Mouse (Mus musculus) CH12.LX (cell line): ENCODE results near the gene Arl15. TPM values are rescaled to one million over a fixed set of nuclear protein-coding genes. Genes with fewer than 3 reads are reported as not detected.
"Not testable (repeated sequence)": the region's sequence is repeated elsewhere in the genome, so short reads cannot be mapped to it uniquely, and the experiment has no call there.

ENCODE experiments used
- DNase-seq: peaks from one replicate; pipeline ENCODE4 v3.0.0-alpha.2; 2013; ENCODE audit errors: extremely low read depth
- H3K27ac ChIP-seq: 2 replicates; pipeline ENCODE4 v1.5.1; 2012; ENCODE audit warnings: low read depth, mild to moderate bottlenecking, control low read depth, moderate library complexity; ENCODE audit not compliant: insufficient read depth
- H3K27me3 ChIP-seq: replicated peaks from 2 replicates; pipeline ENCODE3; 2012; ENCODE audit warnings: inconsistent platforms
- H3K36me3 ChIP-seq, 2 experiments: replicated peaks in 1 of 2; 2 replicates each; pipeline versions ENCODE3 to v1.6.1; 2012; ENCODE audit warnings: inconsistent platforms in 1 of 2, low read length in 1 of 2, mild to moderate bottlenecking in 1 of 2, mixed read lengths in 1 of 2, moderate library complexity in 1 of 2; ENCODE audit not compliant: control insufficient read depth in 1 of 2, insufficient read depth in 1 of 2
- H3K4me1 ChIP-seq, 2 experiments: 2 replicates each; pipeline ENCODE4 v1.6.1; 2012; ENCODE audit warnings: inconsistent platforms in 1 of 2, moderate library complexity in 1 of 2; ENCODE audit not compliant: insufficient read depth in 2 of 2, control insufficient read depth in 1 of 2
- H3K4me2 ChIP-seq: 2 replicates; pipeline ENCODE4 v1.6.1; 2012; ENCODE audit warnings: low read depth, mild to moderate bottlenecking, control low read depth; ENCODE audit not compliant: poor library complexity, insufficient read depth, severe bottlenecking
- H3K4me3 ChIP-seq, 3 experiments: fragments of 150-350 bp in 1 of 3; sonication (generic) in 1 of 3; replicated peaks in 1 of 3; 2 replicates each; pipeline versions ENCODE3 to v1.5.1; 2011 to 2012; ENCODE audit warnings: low read depth in 2 of 3, low read length in 2 of 3, mild to moderate bottlenecking in 2 of 3, moderate library complexity in 2 of 3, control low read depth in 1 of 3, improper control_type of control experiment in 1 of 3, inconsistent platforms in 1 of 3, mixed read lengths in 1 of 3; ENCODE audit not compliant: poor library complexity in 1 of 3
- H3K79me2 ChIP-seq: replicated peaks from 2 replicates; pipeline ENCODE4 v1.6.1; 2012; ENCODE audit warnings: mild to moderate bottlenecking, moderate library complexity; ENCODE audit not compliant: control insufficient read depth, poor library complexity, insufficient read depth, severe bottlenecking; ENCODE audit errors: extremely low read depth
- H3K9ac ChIP-seq: 2 replicates; pipeline ENCODE4 v1.6.1; 2012; ENCODE audit warnings: low read depth, mild to moderate bottlenecking, control low read depth, moderate library complexity; ENCODE audit not compliant: insufficient read depth
- H3K9me3 ChIP-seq: replicated peaks from 2 replicates; pipeline ENCODE3; 2012; ENCODE audit warnings: low read length, inconsistent platforms, mixed read lengths
- BHLHE40 ChIP-seq: IDR thresholded peaks from 2 replicates; pipeline ENCODE4 v1.6.1; 2011; ENCODE audit warnings: mild to moderate bottlenecking, low read depth, low read length, improper control_type of control experiment
- EP300 ChIP-seq: IDR thresholded peaks from 2 replicates; pipeline ENCODE4 v1.6.1; 2011; ENCODE audit warnings: low read length, improper control_type of control experiment
- MAZ ChIP-seq: IDR thresholded peaks from 2 replicates; pipeline ENCODE4 v1.6.1; 2012; ENCODE audit warnings: low read depth, mild to moderate bottlenecking, inconsistent platforms, low read length, improper control_type of control experiment, moderate library complexity
- MYC ChIP-seq: IDR thresholded peaks from 2 replicates; pipeline ENCODE4 v1.6.1; 2011; ENCODE audit warnings: low read depth, mild to moderate bottlenecking, improper control_type of control experiment, low read length
- RCOR1 ChIP-seq: conservative IDR thresholded peaks from 2 replicates; pipeline ENCODE4 v1.6.1; 2012; ENCODE audit warnings: low read depth, mild to moderate bottlenecking, inconsistent platforms, low read length, improper control_type of control experiment
- TCF12 ChIP-seq: IDR thresholded peaks from 2 replicates; pipeline ENCODE4 v1.6.1; 2014; ENCODE audit warnings: low read depth, mild to moderate bottlenecking, inconsistent platforms, low read length, improper control_type of control experiment
- UBTF ChIP-seq: IDR thresholded peaks from 2 replicates; pipeline ENCODE4 v1.6.1; 2012; ENCODE audit warnings: low read depth, mild to moderate bottlenecking, inconsistent platforms, low read length, improper control_type of control experiment, moderate library complexity
- USF1 ChIP-seq: IDR thresholded peaks from 2 replicates; pipeline ENCODE4 v1.6.1; 2014; ENCODE audit warnings: low read depth, mild to moderate bottlenecking, inconsistent platforms, low read length, improper control_type of control experiment
- ZC3H11A ChIP-seq: IDR thresholded peaks from 2 replicates; pipeline ENCODE4 v1.6.1; 2012; ENCODE audit warnings: low read depth, mild to moderate bottlenecking, inconsistent platforms, low read length, improper control_type of control experiment
- ZNF384 ChIP-seq: IDR thresholded peaks from 2 replicates; pipeline ENCODE4 v1.6.1; 2012; ENCODE audit warnings: low read depth, low read length, improper control_type of control experiment, inconsistent platforms
- dilution Hi-C: fragments of 300-500 bp; cut with MboI; formaldehyde crosslinking; loops from 2 replicates; pipeline ENCODE4 v1.14.3; 2020; ENCODE audit warnings: low sequenced_read_pairs; ENCODE audit not compliant: extremely low pct_unique_long_range_greater_than_20kb, extremely low pct_ligation_motif_present
- in situ Hi-C: fragments of 300-500 bp; cut with MboI; formaldehyde crosslinking; loops from 3 replicates; pipeline ENCODE4 v1.14.3; 2019; ENCODE audit warnings: low sequenced_read_pairs, low pct_ligation_motif_present, low pct_unique_long_range_greater_than_20kb, mixed read lengths
- polyA plus RNA-seq: library from polyadenylated mRNA; unstranded; fragments of >175 nt; gene quantifications from 2 replicates; pipeline ENCODE4 v1.2.1, GENCODE M21; 2012; ENCODE audit warnings: low read depth; ENCODE audit not compliant: insufficient read length
- total RNA-seq, 2 experiments: library from RNA; depleted of rRNA; stranded (reverse); fragments of 300-350 nt in 1 of 2; fragments of >200 nt in 1 of 2; gene quantifications; 2 replicates each; pipeline ENCODE4 v1.2.3; 2012 to 2014

Gene Arl15
- total and polyA plus RNA-seq, 3 experiments: 2.2 to 5.2 (median 4.8) TPM

- no peaks in the 10 kb centered on the region for H3K27me3 ChIP-seq
- H3K4me2 ChIP-seq: no peak overlapping the region
- DNase-seq: no peak
- H3K4me3 ChIP-seq: no peak overlapping the region
- TF ChIP-seq UBTF (no peak), ZC3H11A (no peak), TCF12 (no peak), MYC (no peak)
- in situ Hi-C loops: no loop called here
- H3K9ac ChIP-seq: no peak overlapping the region
- dilution Hi-C loops: no loop called here
- no peaks in the 10 kb centered on the region for H3K36me3 ChIP-seq
- no peaks in the 10 kb centered on the region for H3K9me3 ChIP-seq
- no peaks in the 10 kb centered on the region for H3K4me1 ChIP-seq
- H3K79me2 ChIP-seq: no peaks in the 10 kb centered on the region
- no peak overlapping the region for H3K27ac ChIP-seq
Measured at GRCm38 (mm10) chr13:113785803-113786202, 8.5 kb upstream of the Arl15 start.

DNA sequence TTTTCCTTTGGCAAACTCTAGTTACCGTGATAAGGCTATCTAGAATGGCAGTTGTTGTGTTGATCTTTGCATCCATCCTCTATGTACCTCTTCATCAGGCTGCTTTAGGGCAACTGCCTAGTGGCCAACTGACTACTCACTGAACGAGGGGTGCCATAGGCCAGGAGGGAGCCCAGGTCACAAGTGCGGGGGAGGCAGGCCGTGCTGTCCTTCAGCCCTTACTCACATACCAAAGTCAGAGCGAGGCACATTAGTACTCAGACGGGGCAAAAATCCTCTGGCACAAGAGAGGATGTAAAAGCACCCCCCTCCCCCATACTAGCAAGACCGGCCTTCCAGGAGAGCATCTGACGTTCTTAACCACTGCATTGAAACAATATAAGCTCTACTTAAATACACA lies 7.2 kb upstream of the Arl15 start:
- no peaks in the 10 kb centered on the region for H3K79me2 ChIP-seq
- H3K4me1 ChIP-seq: no peaks in the 10 kb centered on the region
- no peak overlapping the region for H3K27ac ChIP-seq
- H3K4me2 ChIP-seq: no peak overlapping the region
- no peak overlapping the region for H3K9ac ChIP-seq
- no peaks in the 10 kb centered on the region for H3K27me3 ChIP-seq
- no peak for TF ChIP-seq EP300
- no peak for TF ChIP-seq USF1
- no peak for TF ChIP-seq UBTF
- no peak for TF ChIP-seq ZC3H11A
- no peak for TF ChIP-seq MAZ
- TF ChIP-seq, all 38 proteins: peak for 0
- H3K36me3 ChIP-seq: no peaks in the 10 kb centered on the region
- dilution Hi-C loops (no loop called here), in situ Hi-C loops (no loop called here)
- no peaks in the 10 kb centered on the region for H3K9me3 ChIP-seq
- no peak overlapping the region for H3K4me3 ChIP-seq
- no peak for DNase-seq

- H3K4me2 ChIP-seq, H3K36me3 ChIP-seq, H3K27me3 ChIP-seq, H3K4me1 ChIP-seq, in situ Hi-C loops, H3K4me3 ChIP-seq, dilution Hi-C loops, DNase-seq, H3K9me3 ChIP-seq, H3K27ac ChIP-seq, H3K9ac ChIP-seq, H3K79me2 ChIP-seq: not testable (repeated sequence)
Measured at GRCm38 (mm10) chr13:113790016-113790415, 4.3 kb upstream of the Arl15 start.

- H3K27ac ChIP-seq: 0 out of 2 replicates have a peak overlapping the region, but pooled peaks have one; percentile 9
- dilution Hi-C loops: no loop called here
Measured at GRCm38 (mm10) chr13:113793637-113794036, 668 bp upstream of the Arl15 start.

More at GRCm38 (mm10) chr13:113793637-113794036, 668 bp upstream of the Arl15 start:
- TF ChIP-seq RCOR1 (no peak), ZNF384 (peak; percentile 40; the same call in 1 of the 2 replicates), BHLHE40 (0 out of 2 replicates have a peak, but pooled peaks have one; percentile 1)
- TF ChIP-seq, all 38 proteins: peak for 2
- H3K9ac ChIP-seq: peak overlapping the region; percentile 70
- H3K4me3 ChIP-seq: peak overlapping the region; percentile 46 to 73 (median 63)
- no peak for DNase-seq
- in situ Hi-C loops: no loop called here
- peak overlapping the region; percentile 41 for H3K4me2 ChIP-seq
- H3K27me3 ChIP-seq: no peaks in the 10 kb centered on the region
- H3K9me3 ChIP-seq: no peaks in the 10 kb centered on the region
- H3K36me3 ChIP-seq: no peaks in the 10 kb centered on the region
- peaks cover 3 to 13% of the 10 kb centered on the region in 2 experiments; a peak in 3 of 4 replicates for H3K4me1 ChIP-seq
- 0 out of 2 replicates have a peak, but pooled peaks cover 3% of the 10 kb centered on the region for H3K79me2 ChIP-seq
